Mouse (Mus musculus) embryonic stem cell, embryonic (primary cell): ENCODE data around the gene Tmem132a.

ENCODE experiments used
- CTCF ChIA-PET, 4 experiments: fragments of 300-600 bp in 2 of 4; fragments of 350-600 bp in 2 of 4; sonication (Branson Sonifier 250); formaldehyde crosslinking; loops; one replicate each; lab custom pipeline; 2022; ENCODE audit warnings: inconsistent platforms in 2 of 4; lab: Charles Lee
- POLR2A ChIA-PET, 4 experiments: fragments of 300-600 bp in 2 of 4; fragments of 350-600 bp in 2 of 4; sonication (Branson Sonifier 250); formaldehyde crosslinking; loops; one replicate each; lab custom pipeline; 2022; ENCODE audit warnings: antibody characterized with exemption in 4 of 4, inconsistent platforms in 1 of 4; lab: Charles Lee

Gene Tmem132a

GRCm38 (mm10) chr19:10895708-10896107 is 26.0 kb upstream of the Tmem132a start:
- ChIA-PET CTCF (interaction anchor here in 3 of 4 experiments (0.7 to 2.1 kb wide), 13 partner anchors 10 to 186 kb away, joined by 3 to 14 read pairs (median 5); partner anchors contain the start of genes Ccdc86 (in 1 of the 3) and Ptgdr2 (in 1 of the 3)), POLR2A (interaction anchor here (0.6 to 4.2 kb wide), 52 partner anchors 9 to 618 kb away, joined by 3 to 49 read pairs (median 4); partner anchors contain the start of genes Ccdc86 (in 2 of the 4), Cyb561a3 (in 2 of the 4), Ddb1 (in 2 of the 4) and Sdhaf2 (in 2 of the 4))

- ChIA-PET CTCF (interaction anchor here (0.6 to 2.1 kb wide), 23 partner anchors 10 to 1903 kb away, joined by 3 to 14 read pairs (median 4); partner anchors contain the start of genes Ccdc86 (in 1 of the 4), Fads1 (in 1 of the 4) and Pga5 (in 1 of the 4)), POLR2A (interaction anchor here (0.5 to 4.2 kb wide), 77 partner anchors 9 to 1593 kb away, joined by 3 to 49 read pairs (median 4); partner anchors contain the start of genes Ccdc86 (in 2 of the 4), Ms4a10 (in 2 of the 4), Ptgdr2 (in 2 of the 4) and Sdhaf2 (in 2 of the 4))
Observed at GRCm38 (mm10) chr19:10895016-10895528, 25.3 kb upstream of the Tmem132a start, which contains the start of gene Prpf19. Prpf19 (plus strand) TSS chr19:10895231.

- POLR2A ChIA-PET = interaction anchor here in 1 of 4 experiments (0.6 kb wide), 1 partner anchor 10 kb away, joined by 3 read pairs; no protein-coding TSS in a partner anchor
- CTCF ChIA-PET = interaction anchor here in 1 of 4 experiments (1.0 kb wide), 1 partner anchor 45 kb away, joined by 4 read pairs; the partner anchor contains the start of gene Ptgdr2
Observed at GRCm38 (mm10) chr19:10892201-10892600, 22.5 kb upstream of the Tmem132a start.

- POLR2A ChIA-PET = interaction anchor here in 3 of 4 experiments (0.6 to 2.9 kb wide), 9 partner anchors 14 to 277 kb away, joined by 3 to 14 read pairs (median 3); partner anchors contain the start of gene Prpf19 (in 1 of the 3)
- CTCF ChIA-PET = interaction anchor here in 2 of 4 experiments (0.8 to 1.5 kb wide), 4 partner anchors 20 to 103 kb away, joined by 3 to 5 read pairs (median 4); no protein-coding TSS in a partner anchor
Observed at GRCm38 (mm10) chr19:10881426-10882154, 11.8 kb upstream of the Tmem132a start, which contains the start of gene Tmem109. Tmem109 (minus strand) TSS chr19:10882001.

- POLR2A ChIA-PET = interaction anchor here (0.5 to 2.9 kb wide), 16 partner anchors 12 to 398 kb away, joined by 3 to 14 read pairs (median 3); partner anchors contain the start of gene Prpf19 (in 2 of the 4)
Observed at GRCm38 (mm10) chr19:10880975-10881425, 11.3 kb upstream of the Tmem132a start.

GRCm38 (mm10) chr19:10880085-10880974 is 10.6 kb upstream of the Tmem132a start:
- CTCF ChIA-PET = interaction anchor here (0.5 to 1.4 kb wide), 9 partner anchors 10 to 721 kb away, joined by 3 to 8 read pairs (median 4); partner anchors contain the start of gene Tkfc (in 1 of the 4)
- POLR2A ChIA-PET = interaction anchor here (0.5 to 2.9 kb wide), 14 partner anchors 12 to 397 kb away, joined by 3 to 14 read pairs (median 3); partner anchors contain the start of gene Prpf19 (in 2 of the 4)

More at GRCm38 (mm10) chr19:10880975-10881425, 11.3 kb upstream of the Tmem132a start:
- CTCF ChIA-PET = interaction anchor here in 3 of 4 experiments (0.6 to 1.5 kb wide), 8 partner anchors 12 to 720 kb away, joined by 3 to 8 read pairs (median 4); no protein-coding TSS in a partner anchor

- POLR2A ChIA-PET = interaction anchor here in 3 of 4 experiments (0.6 to 1.0 kb wide), 6 partner anchors 8 to 1131 kb away, joined by 3 to 5 read pairs (median 3); partner anchors contain the start of genes Prpf19 (in 1 of the 3) and Tmem132a (in 1 of the 3)
- CTCF ChIA-PET = interaction anchor here in 2 of 4 experiments (0.5 to 1.3 kb wide), 4 partner anchors 10 to 760 kb away, joined by 3 to 7 read pairs (median 4); no protein-coding TSS in a partner anchor
Observed at GRCm38 (mm10) chr19:10878201-10878837, 8.6 kb upstream of the Tmem132a start.

- ChIA-PET CTCF (no interaction called here), POLR2A (interaction anchor here in 2 of 4 experiments (0.8 to 1.3 kb wide), 2 partner anchors 10 to 157 kb away, joined by 3 read pairs; no protein-coding TSS in a partner anchor)
Observed at GRCm38 (mm10) chr19:10871328-10871961, 1.7 kb upstream of the Tmem132a start.

- POLR2A ChIA-PET = interaction anchor here in 2 of 4 experiments (1.3 to 1.6 kb wide), 2 partner anchors 8 to 25 kb away, joined by 3 to 5 read pairs; partner anchors contain the start of gene Prpf19 (in 1 of the 2)
- CTCF ChIA-PET = interaction anchor here in 1 of 4 experiments (1.2 kb wide), 1 partner anchor 351 kb away, joined by 3 read pairs; no protein-coding TSS in a partner anchor
Observed at GRCm38 (mm10) chr19:10870676-10871075, 936 bp upstream of the Tmem132a start.

- POLR2A ChIA-PET = interaction anchor here in 3 of 4 experiments (0.6 to 1.9 kb wide), 8 partner anchors 9 to 647 kb away, joined by 3 to 5 read pairs (median 4); partner anchors contain the start of genes Prpf19 (in 2 of the 3) and Ms4a6b (in 1 of the 3)
- CTCF ChIA-PET = interaction anchor here in 2 of 4 experiments (0.7 to 1.4 kb wide), 4 partner anchors 9 to 349 kb away, joined by 3 to 7 read pairs (median 4); no protein-coding TSS in a partner anchor
Observed at GRCm38 (mm10) chr19:10869241-10869885, 377 bp downstream of the Tmem132a start.

- ChIA-PET POLR2A (interaction anchor here in 3 of 4 experiments (0.6 to 1.9 kb wide), 4 partner anchors 9 to 647 kb away, joined by 3 to 5 read pairs (median 4); partner anchors contain the start of gene Ms4a6b (in 1 of the 3)), CTCF (interaction anchor here in 3 of 4 experiments (0.6 to 1.4 kb wide), 6 partner anchors 10 to 1225 kb away, joined by 3 to 7 read pairs (median 4); partner anchors contain the start of gene Cd6 (in 1 of the 3))
Observed at GRCm38 (mm10) chr19:10868623-10869141, 1.1 kb downstream of the Tmem132a start.

GRCm38 (mm10) chr19:10867946-10868622 is 1.7 kb downstream of the Tmem132a start:
- ChIA-PET POLR2A (interaction anchor here in 2 of 4 experiments (0.6 to 1.9 kb wide), 4 partner anchors 8 to 105 kb away, joined by 3 to 5 read pairs (median 4); no protein-coding TSS in a partner anchor), CTCF (interaction anchor here (0.6 to 1.4 kb wide), 7 partner anchors 11 to 1226 kb away, joined by 3 to 7 read pairs (median 4); partner anchors contain the start of gene Cd6 (in 1 of the 4))

GRCm38 (mm10) chr19:10866351-10866750 is 3.4 kb downstream of the Tmem132a start:
- POLR2A ChIA-PET = interaction anchor here in 1 of 4 experiments (1.1 to 1.7 kb wide), 2 partner anchors 106 to 209 kb away, joined by 3 to 5 read pairs; no protein-coding TSS in a partner anchor
- CTCF ChIA-PET = no interaction called here
